Mouse (Mus musculus) stomach, embryonic 15.5 days (tissue): ENCODE data around the gene Runx3. TPM values are rescaled to one million over a fixed set of nuclear protein-coding genes. Genes with fewer than 3 reads are reported as not detected.

Source experiments
- ATAC-seq: fragments of 200-750 bp; cut with Nextera tagmentation; 2 replicates; pipeline ENCODE4 v1.8.0; 2017; ENCODE audit warnings: low read depth, moderate number of reproducible peaks, moderate TSS enrichment; ENCODE audit not compliant: insufficient read depth, low FRiP score
- H3K27ac ChIP-seq: fragments of 300-500 bp; sonication (generic); 2 replicates; pipeline ENCODE4 v1.5.1; 2015; ENCODE audit warnings: mild to moderate bottlenecking, inconsistent platforms
- H3K27me3 ChIP-seq: fragments of 300-500 bp; sonication (generic); replicated peaks from 2 replicates; pipeline ENCODE4 v1.6.1; 2015; ENCODE audit warnings: inconsistent platforms
- H3K36me3 ChIP-seq: fragments of 300-500 bp; sonication (generic); 2 replicates; pipeline ENCODE4 v1.6.1; 2015; ENCODE audit warnings: inconsistent platforms
- H3K4me1 ChIP-seq: fragments of 300-500 bp; sonication (generic); 2 replicates; pipeline ENCODE4 v1.6.1; 2015; ENCODE audit warnings: inconsistent platforms
- H3K4me2 ChIP-seq: fragments of 300-500 bp; sonication (generic); 2 replicates; pipeline ENCODE4 v1.6.1; 2015; ENCODE audit warnings: mild to moderate bottlenecking, inconsistent platforms
- H3K4me3 ChIP-seq: fragments of 300-500 bp; sonication (generic); replicated peaks from 2 replicates; pipeline ENCODE4 v1.5.1; 2015; ENCODE audit warnings: inconsistent platforms
- H3K9ac ChIP-seq: fragments of 300-500 bp; sonication (generic); 2 replicates; pipeline ENCODE4 v1.6.1; 2015; ENCODE audit warnings: inconsistent platforms
- H3K9me3 ChIP-seq: fragments of 300-500 bp; sonication (generic); 2 replicates; pipeline ENCODE4 v1.6.1; 2016; ENCODE audit warnings: inconsistent platforms
- WGBS: fragments of 180-500 bp; shearing (Covaris S2); methylation state at CpG from one replicate; pipeline ENCODE4 v1.1.7; 2015; 5-methylcytosine and 5-hydroxymethylcytosine counted together
- polyA plus RNA-seq: library from polyadenylated mRNA; unstranded; fragments of >200 nt; fragmentation: Nextera tagmentation; extraction: Ambion mirVana; gene quantifications from 2 replicates; pipeline ENCODE4 v1.2.1, GENCODE M21; 2015

The Runx3 gene
- polyA plus RNA-seq, 1 experiment from 2014 or later = 0.26 TPM

DNA sequence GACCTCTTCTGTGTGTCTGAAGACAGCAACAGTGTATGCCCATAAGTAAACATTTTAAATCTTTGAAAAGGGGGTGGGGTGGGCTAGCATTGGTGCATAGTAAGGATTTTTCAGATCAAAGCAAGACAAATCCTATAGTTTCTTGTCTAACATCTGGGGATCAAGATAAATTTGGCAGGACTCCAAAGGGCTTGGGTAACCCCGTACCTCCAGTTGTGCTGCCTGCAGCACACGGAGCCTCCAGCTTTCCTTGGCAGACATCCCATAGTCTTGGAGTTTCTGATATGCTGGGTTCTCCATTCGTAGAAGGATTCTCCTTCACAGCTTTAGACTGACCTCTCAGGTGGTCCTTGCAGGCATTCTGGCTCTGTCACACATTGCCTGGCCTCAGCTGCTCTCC, 27.6 kb upstream of the Runx3 start:
- no peaks in the 10 kb centered on the region for H3K4me1 ChIP-seq
- no peaks in the 10 kb centered on the region for H3K27me3 ChIP-seq
- no peak overlapping the region for H3K27ac ChIP-seq
- no peak for ATAC-seq
- no peaks in the 10 kb centered on the region for H3K36me3 ChIP-seq
- WGBS = 31% methylated on average over 3 of the region's 3 CpGs
- no peak overlapping the region for H3K4me2 ChIP-seq
- no peak overlapping the region for H3K9ac ChIP-seq
- no peaks in the 10 kb centered on the region for H3K9me3 ChIP-seq
- H3K4me3 ChIP-seq = no peak overlapping the region

- no peaks in the 10 kb centered on the region for H3K36me3 ChIP-seq
- no peaks in the 10 kb centered on the region for H3K4me1 ChIP-seq
- no peaks in the 10 kb centered on the region for H3K27me3 ChIP-seq
- no peak overlapping the region for H3K4me2 ChIP-seq
- H3K9ac ChIP-seq = no peak overlapping the region
- no peak for ATAC-seq
- WGBS = 67% methylated on average over 8 of the region's 8 CpGs
- H3K9me3 ChIP-seq = no peaks in the 10 kb centered on the region
- H3K27ac ChIP-seq = no peak overlapping the region
- no peak overlapping the region for H3K4me3 ChIP-seq
Measured at GRCm38 (mm10) chr4:135095693-135096092, 24.8 kb upstream of the Runx3 start.

GRCm38 (mm10) chr4:135097910-135098891, 22.3 kb upstream of the Runx3 start:
- WGBS = 81% methylated on average over 17 of the region's 17 CpGs
- Histone ChIP-seq H3K4me2 (no peak overlapping the region), H3K9ac (no peak overlapping the region), H3K27me3 (0 out of 2 replicates have a peak, but pooled peaks cover 3% of the 10 kb centered on the region), H3K4me1 (no peaks in the 10 kb centered on the region), H3K9me3 (no peaks in the 10 kb centered on the region), H3K4me3 (no peak overlapping the region), H3K36me3 (no peaks in the 10 kb centered on the region), H3K27ac (no peak overlapping the region)
- no peak for ATAC-seq

- H3K27ac ChIP-seq = no peak overlapping the region
- WGBS = 62% methylated on average over 13 of the region's 13 CpGs
- no peak overlapping the region for H3K9ac ChIP-seq
- no peaks in the 10 kb centered on the region for H3K4me1 ChIP-seq
- no peak overlapping the region for H3K4me2 ChIP-seq
- no peaks in the 10 kb centered on the region for H3K9me3 ChIP-seq
- no peak overlapping the region for H3K4me3 ChIP-seq
- H3K27me3 ChIP-seq = 0 out of 2 replicates have a peak, but pooled peaks cover 6% of the 10 kb centered on the region
- no peak for ATAC-seq
- H3K36me3 ChIP-seq = no peaks in the 10 kb centered on the region
Measured at GRCm38 (mm10) chr4:135102019-135102740, 18.3 kb upstream of the Runx3 start.

DNA sequence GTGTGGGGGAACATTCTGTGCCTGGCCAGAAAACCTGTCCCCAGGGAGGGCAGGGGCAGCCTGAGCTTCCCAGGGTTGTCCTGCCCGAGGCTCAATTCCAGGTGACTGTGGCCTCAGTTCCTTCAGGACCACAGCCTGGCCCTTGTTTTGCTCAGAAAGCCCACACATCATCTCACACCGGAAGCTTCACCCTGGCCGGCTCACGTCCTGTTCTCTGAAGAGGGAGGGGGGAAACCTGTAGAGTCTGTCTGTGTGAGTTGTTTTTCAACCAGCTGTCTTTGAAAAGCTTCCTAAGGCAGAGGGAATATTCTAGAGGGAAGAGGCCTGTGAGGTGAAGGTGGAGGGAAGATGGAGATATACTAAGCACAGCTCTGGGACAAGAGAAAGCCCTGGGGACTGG, 17.7 kb upstream of the Runx3 start:
- no peak overlapping the region for H3K4me2 ChIP-seq
- H3K4me3 ChIP-seq = no peak overlapping the region
- no peak overlapping the region for H3K27ac ChIP-seq
- H3K27me3 ChIP-seq = 0 out of 2 replicates have a peak, but pooled peaks cover 6% of the 10 kb centered on the region
- H3K9ac ChIP-seq = no peak overlapping the region
- no peak for ATAC-seq
- H3K36me3 ChIP-seq = no peaks in the 10 kb centered on the region
- no peaks in the 10 kb centered on the region for H3K4me1 ChIP-seq
- H3K9me3 ChIP-seq = no peaks in the 10 kb centered on the region
- WGBS = 36% methylated on average over 4 of the region's 4 CpGs

GRCm38 (mm10) chr4:135103800-135104199, 16.7 kb upstream of the Runx3 start:
- Histone ChIP-seq H3K36me3 (no peaks in the 10 kb centered on the region), H3K4me1 (no peaks in the 10 kb centered on the region), H3K9me3 (no peaks in the 10 kb centered on the region), H3K27me3 (0 out of 2 replicates have a peak, but pooled peaks cover 6% of the 10 kb centered on the region), H3K4me2 (no peak overlapping the region), H3K4me3 (no peak overlapping the region), H3K27ac (no peak overlapping the region), H3K9ac (no peak overlapping the region)
- WGBS = 53% methylated on average over 5 of the region's 5 CpGs
- no peak for ATAC-seq

- no peak for ATAC-seq
- Histone ChIP-seq H3K4me2 (no peak overlapping the region), H3K36me3 (no peaks in the 10 kb centered on the region), H3K4me3 (no peak overlapping the region), H3K27ac (no peak overlapping the region), H3K4me1 (no peaks in the 10 kb centered on the region), H3K9me3 (no peaks in the 10 kb centered on the region), H3K9ac (no peak overlapping the region), H3K27me3 (0 out of 2 replicates have a peak, but pooled peaks cover 4% of the 10 kb centered on the region)
- 50% methylated on average over 4 of the region's 4 CpGs for WGBS
Measured at GRCm38 (mm10) chr4:135106968-135107367, 13.5 kb upstream of the Runx3 start.

- Histone ChIP-seq H3K27ac (no peak overlapping the region), H3K9ac (no peak overlapping the region), H3K4me1 (no peaks in the 10 kb centered on the region), H3K9me3 (0 out of 2 replicates have a peak, but pooled peaks cover 4% of the 10 kb centered on the region), H3K4me3 (no peak overlapping the region), H3K36me3 (no peaks in the 10 kb centered on the region), H3K4me2 (no peak overlapping the region), H3K27me3 (0 out of 2 replicates have a peak, but pooled peaks cover 2% of the 10 kb centered on the region)
- 63% methylated on average over 3 of the region's 3 CpGs for WGBS
- ATAC-seq = no peak
Measured at GRCm38 (mm10) chr4:135108666-135109065, 11.8 kb upstream of the Runx3 start.

DNA sequence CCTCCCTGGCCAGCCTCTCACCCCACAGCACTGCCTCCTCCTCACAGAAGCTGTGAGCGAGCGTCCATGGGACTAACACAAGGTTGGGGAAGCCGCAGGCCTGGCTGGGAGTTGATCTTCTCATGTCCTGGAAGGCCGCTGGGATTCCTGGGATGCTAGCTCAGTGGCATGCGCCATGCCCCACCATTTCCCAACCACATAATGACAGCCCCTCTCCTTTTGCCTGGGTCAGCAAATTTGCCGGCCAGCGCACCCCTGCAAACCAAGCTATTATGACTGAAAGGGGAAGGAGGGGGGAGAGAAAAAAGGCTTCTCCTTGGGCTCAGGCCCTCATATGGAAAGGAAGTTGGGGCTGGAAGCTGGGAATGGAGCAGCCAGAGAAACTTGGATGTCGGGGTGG, 6.8 kb upstream of the Runx3 start:
- no peaks in the 10 kb centered on the region for H3K36me3 ChIP-seq
- no peaks in the 10 kb centered on the region for H3K4me1 ChIP-seq
- no peak overlapping the region for H3K4me2 ChIP-seq
- H3K27me3 ChIP-seq = no peaks in the 10 kb centered on the region
- no peak overlapping the region for H3K4me3 ChIP-seq
- H3K9ac ChIP-seq = no peak overlapping the region
- no peak overlapping the region for H3K27ac ChIP-seq
- 90% methylated on average over 8 of the region's 8 CpGs for WGBS
- 0 out of 2 replicates have a peak, but pooled peaks cover 4% of the 10 kb centered on the region for H3K9me3 ChIP-seq
- ATAC-seq = no peak

- no peak overlapping the region for H3K4me2 ChIP-seq
- 76% methylated on average over 10 of the region's 10 CpGs for WGBS
- 0 out of 2 replicates have a peak, but pooled peaks cover 4% of the 10 kb centered on the region for H3K9me3 ChIP-seq
- H3K4me3 ChIP-seq = no peak overlapping the region
- H3K9ac ChIP-seq = no peak overlapping the region
- no peaks in the 10 kb centered on the region for H3K4me1 ChIP-seq
- H3K27ac ChIP-seq = no peak overlapping the region
- no peaks in the 10 kb centered on the region for H3K27me3 ChIP-seq
- no peak for ATAC-seq
- no peaks in the 10 kb centered on the region for H3K36me3 ChIP-seq
Measured at GRCm38 (mm10) chr4:135114301-135114700, 6.2 kb upstream of the Runx3 start.

- no peak overlapping the region for H3K9ac ChIP-seq
- H3K4me1 ChIP-seq = no peaks in the 10 kb centered on the region
- H3K9me3 ChIP-seq = 0 out of 2 replicates have a peak, but pooled peaks cover 4% of the 10 kb centered on the region
- no peak for ATAC-seq
- H3K36me3 ChIP-seq = no peaks in the 10 kb centered on the region
- no peaks in the 10 kb centered on the region for H3K27me3 ChIP-seq
- 47% methylated on average over 14 of the region's 14 CpGs for WGBS
- H3K4me2 ChIP-seq = no peak overlapping the region
- H3K27ac ChIP-seq = no peak overlapping the region
- H3K4me3 ChIP-seq = no peak overlapping the region
Measured at GRCm38 (mm10) chr4:135115426-135116170, 4.9 kb upstream of the Runx3 start.
